Mouse (Mus musculus): ENCODE results near the gene 2310034G01Rik. TPM values are rescaled to one million over a fixed set of nuclear protein-coding genes. Genes with fewer than 3 reads are reported as not detected.

Gene 2310034G01Rik
- polyA plus RNA-seq, 1 experiment from 2014 or later: 1.8 TPM

DNA sequence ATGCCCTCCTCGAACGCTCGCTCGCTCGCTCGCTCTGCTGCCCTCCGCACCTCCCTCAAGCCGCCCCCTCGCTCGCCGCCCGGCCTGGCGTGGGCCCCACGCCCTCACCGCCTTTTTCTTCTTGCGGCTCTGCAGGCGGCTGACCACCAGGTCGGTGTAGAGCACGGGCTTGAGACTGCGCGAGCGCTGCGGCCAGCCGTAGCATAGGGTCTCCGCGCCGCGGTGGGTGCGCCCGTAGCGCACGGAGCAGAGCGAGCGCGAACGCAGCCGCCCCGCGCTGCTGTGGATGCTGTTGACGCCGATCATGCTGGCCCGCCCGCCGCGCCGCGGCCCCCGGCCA lies 32.6 kb downstream of the 2310034G01Rik start:
- Histone ChIP-seq H3K4me2 (ENCODE audit: low read depth, severe bottlenecking) (peak overlapping the region; percentile 77), H3K4me3 (ENCODE audit: low read depth, low read length) (peak overlapping the region; percentile 28), H3K9ac (ENCODE audit: low read length) (no peak overlapping the region), H3K36me3 (ENCODE audit: control insufficient read depth, insufficient read depth, low read length) (no peaks in the 10 kb centered on the region), H3K9me3 (ENCODE audit: control insufficient read depth, low read length) (no peaks in the 10 kb centered on the region; the same call in 1 of the 2 replicates), H3K4me1 (ENCODE audit: control insufficient read depth, insufficient read depth, low read length) (peaks cover 13% of the 10 kb centered on the region), H3K27me3 (ENCODE audit: control insufficient read depth, insufficient read depth, low read length) (peaks cover 94% of the 10 kb centered on the region), H3K27ac (replicated peaks; ENCODE audit: low read depth, low read length) (no peak overlapping the region)
- no peak for DNase-seq (ENCODE audit: low spot score)
- ATAC-seq (ENCODE audit: insufficient number of reproducible peaks, low FRiP score, low TSS enrichment, low read depth): no peak
- WGBS: under 1% methylated on average over 48 of the region's 48 CpGs

DNA sequence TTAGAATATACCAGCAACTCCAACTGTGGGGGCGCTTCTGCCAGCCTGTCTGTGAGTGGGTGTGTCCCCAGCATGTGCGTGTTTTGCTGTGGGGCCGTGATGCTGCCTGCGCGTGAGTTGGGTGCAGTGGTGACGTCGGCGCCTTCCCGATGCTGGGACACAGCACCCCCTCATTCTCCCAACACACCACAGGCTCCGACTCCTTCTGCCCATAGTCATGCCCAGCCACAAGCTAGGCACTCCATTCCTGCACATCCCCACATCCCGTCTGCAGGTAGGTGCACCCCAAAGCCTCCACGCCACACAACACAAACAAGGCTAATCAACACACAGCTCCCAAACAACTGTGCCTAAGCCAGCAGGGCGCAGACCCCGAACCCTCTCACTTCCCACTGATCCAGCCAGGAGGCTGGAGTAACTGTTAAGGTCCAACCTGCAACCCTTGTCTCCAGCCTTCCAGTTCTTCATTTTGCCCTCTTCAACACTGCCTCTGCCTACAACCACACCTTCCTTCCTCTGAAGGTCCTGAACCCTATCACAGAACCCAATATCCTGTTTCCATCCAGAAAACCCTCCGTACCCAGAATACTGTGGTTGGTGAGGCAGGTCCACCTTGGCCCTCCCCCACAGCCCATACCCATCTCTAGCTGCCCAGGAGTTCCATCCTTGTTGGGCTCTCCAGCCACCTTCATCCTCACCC lies 33.1 kb downstream of the 2310034G01Rik start:
- H3K9me3 ChIP-seq (ENCODE audit: control insufficient read depth, low read length): no peaks in the 10 kb centered on the region; the same call in 1 of the 2 replicates
- DNase-seq (ENCODE audit: low spot score): no peak
- no peak overlapping the region for H3K9ac ChIP-seq (ENCODE audit: low read length)
- no peak for ATAC-seq (ENCODE audit: insufficient number of reproducible peaks, low FRiP score, low TSS enrichment, low read depth)
- H3K4me3 ChIP-seq (ENCODE audit: low read depth, low read length): peak overlapping the region; percentile 28; the same call in 1 of the 2 replicates
- peak overlapping the region; percentile 77; the same call in 1 of the 2 replicates for H3K4me2 ChIP-seq (ENCODE audit: low read depth, severe bottlenecking)
- 29% methylated on average over 15 of the region's 15 CpGs for WGBS
- no peak overlapping the region for H3K27ac ChIP-seq (replicated peaks; ENCODE audit: low read depth, low read length)
- no peaks in the 10 kb centered on the region for H3K36me3 ChIP-seq (ENCODE audit: control insufficient read depth, insufficient read depth, low read length)
- peaks cover 89% of the 10 kb centered on the region for H3K27me3 ChIP-seq (ENCODE audit: control insufficient read depth, insufficient read depth, low read length)
- H3K4me1 ChIP-seq (ENCODE audit: control insufficient read depth, insufficient read depth, low read length): peaks cover 13% of the 10 kb centered on the region

DNA sequence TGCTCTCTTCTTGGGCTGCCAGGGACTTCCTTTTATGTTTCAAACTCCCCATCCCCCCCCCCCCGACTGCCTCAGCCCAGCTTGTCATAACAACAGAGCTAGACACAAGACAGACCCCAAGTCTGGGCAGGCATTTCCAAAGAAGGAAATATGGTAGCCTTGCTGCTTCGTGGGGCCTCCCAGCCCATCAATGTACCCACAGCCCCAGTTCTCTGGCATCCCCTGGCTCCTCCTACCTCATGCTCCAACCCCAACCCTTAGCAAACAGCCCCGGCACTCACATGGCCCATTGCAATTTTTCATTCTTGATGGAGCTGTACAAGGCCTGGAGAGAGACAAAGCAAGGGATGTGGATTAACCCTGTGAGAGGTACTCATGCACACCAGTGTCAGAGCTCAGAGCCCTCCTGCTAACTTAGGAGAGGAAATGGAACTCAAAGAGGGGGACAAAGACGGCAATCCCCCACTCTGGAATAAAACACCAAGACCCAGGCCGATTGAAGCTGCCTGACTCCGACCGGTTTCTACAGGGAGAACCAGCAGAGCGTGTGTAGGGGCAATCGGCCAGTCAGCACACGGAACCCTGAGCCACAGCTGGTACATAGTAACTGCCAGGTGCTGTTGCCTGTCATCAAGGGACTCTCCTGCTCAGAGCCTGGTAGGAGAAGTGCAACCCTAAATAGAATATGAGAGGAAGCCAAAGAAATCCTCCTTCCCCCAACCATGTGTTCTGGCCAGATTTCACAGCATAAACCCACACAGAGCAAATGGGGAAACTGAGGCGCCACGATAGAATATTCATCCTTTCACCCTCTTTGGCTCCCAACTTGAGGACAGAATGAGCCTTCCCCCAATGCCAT lies 34.1 kb downstream of the 2310034G01Rik start:
- Histone ChIP-seq H3K9ac (ENCODE audit: low read length) (no peak overlapping the region), H3K36me3 (ENCODE audit: control insufficient read depth, insufficient read depth, low read length) (no peaks in the 10 kb centered on the region), H3K4me2 (ENCODE audit: low read depth, severe bottlenecking) (no peak overlapping the region), H3K4me1 (ENCODE audit: control insufficient read depth, insufficient read depth, low read length) (peaks cover 13% of the 10 kb centered on the region), H3K27me3 (ENCODE audit: control insufficient read depth, insufficient read depth, low read length) (peaks cover 80% of the 10 kb centered on the region), H3K4me3 (ENCODE audit: low read depth, low read length) (no peak overlapping the region), H3K9me3 (ENCODE audit: control insufficient read depth, low read length) (no peaks in the 10 kb centered on the region; the same call in 1 of the 2 replicates), H3K27ac (replicated peaks; ENCODE audit: low read depth, low read length) (no peak overlapping the region)
- ATAC-seq (ENCODE audit: insufficient number of reproducible peaks, low FRiP score, low TSS enrichment, low read depth): no peak
- WGBS: 56% methylated on average over 12 of the region's 12 CpGs
- DNase-seq (ENCODE audit: low spot score): no peak

DNA sequence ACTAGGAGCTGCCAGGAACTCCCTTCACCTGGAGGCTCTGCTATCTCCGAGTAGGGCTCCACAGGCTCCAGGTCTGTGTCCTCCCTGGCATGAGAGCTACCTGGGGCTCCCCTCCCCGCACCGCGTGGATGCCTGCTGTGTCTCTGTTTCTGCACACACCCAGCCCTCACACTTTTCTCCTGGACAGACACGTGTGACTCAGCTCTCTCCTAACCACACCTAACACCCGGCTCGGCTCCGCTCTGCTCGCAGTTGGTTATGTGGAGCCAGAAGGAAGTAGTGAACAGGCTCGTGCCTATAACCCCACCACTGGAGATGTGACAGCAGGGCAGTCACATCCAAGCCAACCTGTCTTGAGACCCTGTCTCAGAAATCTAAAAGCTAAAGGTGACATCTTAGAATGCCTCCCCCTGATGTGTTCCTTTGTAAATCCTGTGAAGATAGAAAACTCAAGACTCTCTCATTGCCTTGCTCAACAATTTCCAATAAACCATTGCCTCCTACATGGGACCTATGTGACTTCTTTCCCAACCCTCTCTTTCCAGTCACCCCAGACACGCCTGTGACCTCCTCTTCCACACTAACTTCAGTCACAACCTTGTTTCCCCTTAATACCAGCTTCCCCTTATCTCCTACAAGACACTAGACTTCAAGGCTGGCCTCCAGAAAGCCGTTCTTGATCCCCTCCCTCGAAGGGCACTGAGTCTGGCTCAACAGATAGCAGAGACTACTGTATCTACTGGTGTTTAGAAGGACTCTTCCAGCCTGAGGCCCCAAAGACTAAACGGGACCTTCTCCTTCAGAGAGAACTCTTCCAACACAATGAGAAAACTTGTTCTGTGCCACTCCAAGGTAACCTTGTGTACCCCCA lies 35.0 kb downstream of the 2310034G01Rik start:
- no peak overlapping the region for H3K27ac ChIP-seq (replicated peaks; ENCODE audit: low read depth, low read length)
- 35% methylated on average over 14 of the region's 14 CpGs for WGBS
- no peaks in the 10 kb centered on the region; the same call in 1 of the 2 replicates for H3K36me3 ChIP-seq (ENCODE audit: control insufficient read depth, insufficient read depth, low read length)
- H3K4me3 ChIP-seq (ENCODE audit: low read depth, low read length): no peak overlapping the region
- ATAC-seq (ENCODE audit: insufficient number of reproducible peaks, low FRiP score, low TSS enrichment, low read depth) (no peak), DNase-seq (ENCODE audit: low spot score) (no peak)
- H3K4me1 ChIP-seq (ENCODE audit: control insufficient read depth, insufficient read depth, low read length): peaks cover 13% of the 10 kb centered on the region
- no peaks in the 10 kb centered on the region; the same call in 1 of the 2 replicates for H3K9me3 ChIP-seq (ENCODE audit: control insufficient read depth, low read length)
- H3K4me2 ChIP-seq (ENCODE audit: low read depth, severe bottlenecking): no peak overlapping the region
- peaks cover 71% of the 10 kb centered on the region for H3K27me3 ChIP-seq (ENCODE audit: control insufficient read depth, insufficient read depth, low read length)
- no peak overlapping the region for H3K9ac ChIP-seq (ENCODE audit: low read length)

DNA sequence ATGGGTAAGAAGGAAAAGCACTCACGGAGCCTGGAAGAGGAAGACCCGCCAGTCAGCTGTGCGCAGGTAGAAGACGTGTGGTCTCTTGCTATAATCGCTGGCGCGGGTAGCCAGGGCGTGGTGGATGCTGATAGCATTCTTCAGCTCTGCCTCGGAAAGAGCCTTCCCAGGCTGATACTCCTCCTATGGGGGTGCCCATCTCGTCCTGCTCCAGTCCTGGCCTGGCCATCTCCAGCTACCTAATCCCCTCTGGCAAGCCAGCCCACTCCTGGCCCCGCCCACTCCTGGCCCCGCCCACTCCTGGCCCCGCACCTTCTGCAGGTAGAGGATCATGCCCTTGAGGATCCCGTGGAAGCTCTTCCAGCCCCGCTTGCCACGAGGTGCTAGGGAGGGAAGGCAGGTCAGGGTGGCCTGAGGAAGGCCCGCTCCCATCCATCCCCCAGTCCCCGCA lies 35.9 kb downstream of the 2310034G01Rik start:
- no peak overlapping the region for H3K9ac ChIP-seq (ENCODE audit: low read length)
- no peak overlapping the region for H3K4me2 ChIP-seq (ENCODE audit: low read depth, severe bottlenecking)
- DNase-seq (ENCODE audit: low spot score) (no peak), ATAC-seq (ENCODE audit: insufficient number of reproducible peaks, low FRiP score, low TSS enrichment, low read depth) (no peak)
- H3K4me3 ChIP-seq (ENCODE audit: low read depth, low read length): no peak overlapping the region
- WGBS: 13% methylated on average over 18 of the region's 18 CpGs
- peaks cover 62% of the 10 kb centered on the region for H3K27me3 ChIP-seq (ENCODE audit: control insufficient read depth, insufficient read depth, low read length)
- H3K4me1 ChIP-seq (ENCODE audit: control insufficient read depth, insufficient read depth, low read length): peaks cover 13% of the 10 kb centered on the region
- H3K27ac ChIP-seq (replicated peaks; ENCODE audit: low read depth, low read length): no peak overlapping the region
- H3K9me3 ChIP-seq (ENCODE audit: control insufficient read depth, low read length): no peaks in the 10 kb centered on the region; the same call in 1 of the 2 replicates
- H3K36me3 ChIP-seq (ENCODE audit: control insufficient read depth, insufficient read depth, low read length): no peaks in the 10 kb centered on the region; the same call in 1 of the 2 replicates

DNA sequence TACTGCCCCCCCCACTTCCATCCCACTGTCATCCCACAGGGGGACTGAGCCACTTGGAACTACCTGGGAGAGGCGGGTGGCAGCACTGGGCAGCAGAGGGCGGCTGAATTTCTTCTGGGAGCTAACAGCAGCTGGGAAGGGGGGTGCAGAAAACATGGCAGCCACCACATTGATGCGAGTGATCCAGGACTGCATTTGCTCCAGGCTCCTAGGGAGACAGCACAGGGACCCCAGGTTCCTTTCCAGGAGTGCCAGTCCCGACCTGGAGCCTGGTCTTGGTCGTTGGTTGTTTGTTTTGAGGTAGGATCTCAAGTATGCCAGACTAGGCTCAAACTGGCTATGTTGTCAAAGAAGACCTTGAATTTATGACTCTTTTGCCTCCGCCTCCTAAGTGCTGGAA lies 36.5 kb downstream of the 2310034G01Rik start:
- WGBS: 72% methylated on average over 6 of the region's 6 CpGs
- no peaks in the 10 kb centered on the region; the same call in 1 of the 2 replicates for H3K9me3 ChIP-seq (ENCODE audit: control insufficient read depth, low read length)
- no peak overlapping the region for H3K4me2 ChIP-seq (ENCODE audit: low read depth, severe bottlenecking)
- peaks cover 13% of the 10 kb centered on the region for H3K4me1 ChIP-seq (ENCODE audit: control insufficient read depth, insufficient read depth, low read length)
- no peaks in the 10 kb centered on the region; the same call in 1 of the 2 replicates for H3K36me3 ChIP-seq (ENCODE audit: control insufficient read depth, insufficient read depth, low read length)
- DNase-seq (ENCODE audit: low spot score): no peak
- H3K9ac ChIP-seq (ENCODE audit: low read length): no peak overlapping the region
- no peak for ATAC-seq (ENCODE audit: insufficient number of reproducible peaks, low FRiP score, low TSS enrichment, low read depth)
- H3K27me3 ChIP-seq (ENCODE audit: control insufficient read depth, insufficient read depth, low read length): peaks cover 59% of the 10 kb centered on the region
- no peak overlapping the region for H3K27ac ChIP-seq (replicated peaks; ENCODE audit: low read depth, low read length)
- H3K4me3 ChIP-seq (ENCODE audit: low read depth, low read length): no peak overlapping the region

DNA sequence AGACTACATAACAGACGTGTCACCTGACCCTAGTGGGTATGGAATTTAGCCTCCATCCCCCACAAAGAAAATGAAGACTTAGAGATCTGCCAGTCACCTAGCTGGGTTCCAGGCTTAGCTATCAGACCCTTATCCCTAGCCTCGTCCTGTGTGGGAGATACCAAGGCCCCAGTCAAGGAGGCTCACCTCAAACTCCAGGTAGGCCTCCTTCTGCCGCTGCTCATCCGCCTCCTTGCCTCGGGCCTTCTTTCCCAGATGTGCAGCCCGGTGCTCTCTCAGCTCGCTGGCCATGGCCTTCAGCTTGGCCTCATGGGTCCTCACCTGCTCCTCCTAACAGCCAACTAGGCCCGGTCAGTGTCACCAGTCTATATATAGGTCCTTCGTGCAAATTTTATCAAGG lies 37.0 kb downstream of the 2310034G01Rik start:
- peaks cover 55% of the 10 kb centered on the region for H3K27me3 ChIP-seq (ENCODE audit: control insufficient read depth, insufficient read depth, low read length)
- H3K9me3 ChIP-seq (ENCODE audit: control insufficient read depth, low read length): no peaks in the 10 kb centered on the region; the same call in 1 of the 2 replicates
- no peak overlapping the region for H3K4me2 ChIP-seq (ENCODE audit: low read depth, severe bottlenecking)
- no peak overlapping the region for H3K4me3 ChIP-seq (ENCODE audit: low read depth, low read length)
- DNase-seq (ENCODE audit: low spot score) (no peak), ATAC-seq (ENCODE audit: insufficient number of reproducible peaks, low FRiP score, low TSS enrichment, low read depth) (no peak)
- H3K9ac ChIP-seq (ENCODE audit: low read length): no peak overlapping the region
- 89% methylated on average over 9 of the region's 9 CpGs for WGBS
- H3K27ac ChIP-seq (replicated peaks; ENCODE audit: low read depth, low read length): no peak overlapping the region
- no peaks in the 10 kb centered on the region; the same call in 1 of the 2 replicates for H3K36me3 ChIP-seq (ENCODE audit: control insufficient read depth, insufficient read depth, low read length)
- H3K4me1 ChIP-seq (ENCODE audit: control insufficient read depth, insufficient read depth, low read length): peaks cover 13% of the 10 kb centered on the region

DNA sequence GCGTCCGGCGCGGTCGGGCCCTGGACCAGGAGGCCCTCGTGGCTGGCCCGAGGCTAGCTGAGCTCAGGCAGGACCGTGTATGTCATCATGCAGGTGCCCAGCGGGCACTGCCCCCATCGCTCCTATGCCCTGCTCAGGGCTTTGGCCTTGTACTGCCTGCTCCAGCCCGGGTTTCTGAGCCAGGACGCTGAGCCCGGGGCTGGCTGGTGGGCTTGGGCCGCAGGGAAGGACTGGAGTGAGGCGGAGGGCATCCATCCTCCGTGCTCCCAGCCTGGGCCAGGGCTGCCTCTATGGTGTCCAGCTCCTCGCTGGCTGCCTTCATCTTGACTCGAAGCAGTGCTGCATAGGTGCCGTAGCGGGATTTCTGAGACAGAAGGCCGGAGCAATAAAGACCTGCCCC lies 37.5 kb downstream of the 2310034G01Rik start:
- Histone ChIP-seq H3K4me3 (ENCODE audit: low read depth, low read length) (no peak overlapping the region), H3K27ac (replicated peaks; ENCODE audit: low read depth, low read length) (no peak overlapping the region), H3K9ac (ENCODE audit: low read length) (no peak overlapping the region), H3K9me3 (ENCODE audit: control insufficient read depth, low read length) (no peaks in the 10 kb centered on the region; the same call in 1 of the 2 replicates), H3K36me3 (ENCODE audit: control insufficient read depth, insufficient read depth, low read length) (no peaks in the 10 kb centered on the region; the same call in 1 of the 2 replicates), H3K4me2 (ENCODE audit: low read depth, severe bottlenecking) (no peak overlapping the region), H3K27me3 (ENCODE audit: control insufficient read depth, insufficient read depth, low read length) (peaks cover 55% of the 10 kb centered on the region), H3K4me1 (ENCODE audit: control insufficient read depth, insufficient read depth, low read length) (peaks cover 9% of the 10 kb centered on the region)
- 89% methylated on average over 21 of the region's 21 CpGs for WGBS
- ATAC-seq (ENCODE audit: insufficient number of reproducible peaks, low FRiP score, low TSS enrichment, low read depth) (no peak), DNase-seq (ENCODE audit: low spot score) (no peak)
